Mouse (Mus musculus) bone marrow macrophage, adult 2 months (primary cell): ENCODE results near the gene Garem2. TPM values are rescaled to one million over a fixed set of nuclear protein-coding genes. Genes with fewer than 3 reads are reported as not detected.
A peak's percentile ranks its signal among the peaks of the same experiment; 100 is the strongest.

Experiments
- H3K27ac ChIP-seq: 2 replicates; pipeline ENCODE4 v1.5.1; 2012; ENCODE audit warnings: low read depth, low read length; ENCODE audit not compliant: insufficient read depth
- H3K4me1 ChIP-seq: 2 replicates; pipeline ENCODE4 v1.6.1; 2012; ENCODE audit warnings: low read length; ENCODE audit not compliant: control insufficient read depth, insufficient read depth
- H3K4me3 ChIP-seq: 2 replicates; pipeline ENCODE4 v1.5.1; 2012; ENCODE audit warnings: mild to moderate bottlenecking, low read length, moderate library complexity; ENCODE audit not compliant: insufficient read depth
- CTCF ChIP-seq: IDR thresholded peaks from 2 replicates; pipeline ENCODE4 v1.5.1; 2012; ENCODE audit warnings: low read depth, mild to moderate bottlenecking, low read length, moderate library complexity
- POLR2A ChIP-seq: IDR thresholded peaks from 2 replicates; pipeline ENCODE4 v1.6.1; 2012; ENCODE audit warnings: mild to moderate bottlenecking, low read depth, low read length, borderline replicate concordance
- polyA plus RNA-seq: library from polyadenylated mRNA; stranded (reverse); fragments of >200 nt; gene quantifications from 2 replicates; pipeline ENCODE4 v1.2.4, GENCODE M21; 2012; ENCODE audit not compliant: missing spikeins, insufficient read depth, insufficient read length

Garem2 gene
- polyA plus RNA-seq, 1 experiment: not detected

DNA sequence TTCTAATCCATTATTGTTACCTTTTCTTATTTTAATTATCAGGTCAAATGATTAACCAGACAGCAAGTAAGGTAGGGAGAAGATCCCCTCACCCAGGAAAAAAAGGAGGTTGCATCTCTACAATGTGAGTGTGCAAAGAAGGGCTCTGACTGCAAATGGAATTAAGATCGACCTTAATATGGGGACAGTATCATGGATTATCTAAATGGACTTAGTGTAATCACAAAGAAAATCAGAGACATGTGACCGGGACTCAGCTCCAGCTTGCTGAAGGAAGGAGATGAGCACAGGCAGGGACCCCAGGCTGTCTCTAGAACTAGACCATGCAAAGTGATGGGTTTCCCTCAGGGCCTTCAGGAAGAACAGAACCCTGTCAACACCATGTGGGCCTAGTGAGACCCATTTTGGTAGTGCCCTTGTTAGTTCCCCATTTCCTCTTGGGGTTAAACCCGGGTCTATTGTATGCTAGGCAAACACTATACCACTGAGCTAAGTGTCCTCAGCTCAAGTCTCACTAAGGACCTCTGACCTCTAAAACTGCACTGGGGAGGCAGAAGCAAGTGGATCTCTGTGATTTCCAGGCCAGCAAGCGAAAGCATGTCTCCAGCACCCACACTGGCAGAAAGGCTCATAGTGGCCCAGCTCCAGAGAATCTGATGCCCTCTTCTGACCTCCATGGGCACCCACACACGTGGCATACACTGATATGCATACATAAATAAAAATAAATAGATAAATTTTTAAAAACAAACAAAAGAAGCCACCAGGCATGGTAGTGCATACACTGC, 43.4 kb downstream of the Garem2 start:
- H3K4me3 ChIP-seq: no peak overlapping the region
- peaks cover 10% of the 10 kb centered on the region for H3K4me1 ChIP-seq
- H3K27ac ChIP-seq: no peak overlapping the region
- no peak for TF ChIP-seq CTCF
- TF ChIP-seq POLR2A: no peak

DNA sequence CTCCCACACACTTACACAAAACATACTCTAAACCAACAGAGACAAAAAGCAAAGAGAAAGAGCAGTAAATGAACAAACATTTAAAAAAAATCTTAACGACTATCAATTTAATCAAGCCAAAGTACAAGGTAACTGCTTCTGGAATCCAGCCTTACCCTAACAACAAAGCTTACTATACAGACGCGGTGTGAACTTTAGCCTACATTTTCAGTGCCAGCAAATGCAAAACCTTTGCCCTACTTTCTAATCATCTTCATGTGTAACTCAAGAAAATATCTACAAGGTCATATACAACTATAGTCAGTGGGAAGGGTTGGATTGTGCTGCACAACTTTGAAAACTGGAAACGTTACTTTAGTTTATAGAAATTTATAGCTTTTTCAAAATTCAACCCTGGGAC, 47.0 kb downstream of the Garem2 start:
- TF ChIP-seq POLR2A (no peak), CTCF (no peak)
- no peak overlapping the region for H3K27ac ChIP-seq
- no peak overlapping the region for H3K4me3 ChIP-seq
- H3K4me1 ChIP-seq: peaks cover 13% of the 10 kb centered on the region

DNA sequence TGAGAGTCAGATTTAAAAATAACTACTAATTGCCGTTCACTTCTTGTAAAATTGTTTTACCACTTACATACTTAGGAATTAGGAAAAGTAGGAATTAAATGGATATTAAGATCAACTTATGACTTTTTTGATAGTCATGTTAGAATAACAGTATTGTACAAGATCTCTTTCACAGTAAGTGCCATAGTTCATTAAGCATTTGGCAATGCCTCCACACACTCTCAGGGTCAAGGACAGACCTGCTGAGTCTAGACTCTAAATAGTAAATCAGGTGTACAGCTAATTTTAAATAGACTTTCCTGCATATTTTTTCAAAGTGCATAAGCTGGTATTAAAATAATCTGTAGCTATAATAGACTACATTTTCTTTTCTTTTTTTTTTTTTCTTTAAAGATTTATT, 47.5 kb downstream of the Garem2 start:
- Histone ChIP-seq H3K4me1 (peaks cover 13% of the 10 kb centered on the region), H3K4me3 (no peak overlapping the region), H3K27ac (no peak overlapping the region)
- TF ChIP-seq POLR2A (no peak), CTCF (no peak)

DNA sequence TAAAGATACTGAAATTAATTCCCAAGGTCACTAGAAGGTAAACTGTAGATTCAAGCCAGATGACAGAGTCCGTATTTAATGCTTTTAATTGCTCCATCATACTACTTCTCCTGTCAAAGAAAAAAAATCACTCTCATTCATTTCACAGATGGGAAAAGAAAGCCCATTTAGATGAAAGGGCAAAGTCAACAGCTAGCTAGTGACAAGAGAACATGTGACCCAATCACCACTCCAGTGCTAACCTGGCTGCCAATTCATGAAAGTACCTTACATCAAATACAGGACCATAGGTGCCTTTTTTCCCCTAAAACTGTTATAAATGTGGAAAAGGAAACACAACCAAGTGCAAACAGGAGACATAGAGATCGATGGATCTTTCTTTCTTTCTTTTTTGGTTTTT, 48.3 kb downstream of the Garem2 start:
- TF ChIP-seq POLR2A (no peak), CTCF (no peak)
- Histone ChIP-seq H3K4me1 (peaks cover 12% of the 10 kb centered on the region), H3K4me3 (no peak overlapping the region), H3K27ac (no peak overlapping the region)

DNA sequence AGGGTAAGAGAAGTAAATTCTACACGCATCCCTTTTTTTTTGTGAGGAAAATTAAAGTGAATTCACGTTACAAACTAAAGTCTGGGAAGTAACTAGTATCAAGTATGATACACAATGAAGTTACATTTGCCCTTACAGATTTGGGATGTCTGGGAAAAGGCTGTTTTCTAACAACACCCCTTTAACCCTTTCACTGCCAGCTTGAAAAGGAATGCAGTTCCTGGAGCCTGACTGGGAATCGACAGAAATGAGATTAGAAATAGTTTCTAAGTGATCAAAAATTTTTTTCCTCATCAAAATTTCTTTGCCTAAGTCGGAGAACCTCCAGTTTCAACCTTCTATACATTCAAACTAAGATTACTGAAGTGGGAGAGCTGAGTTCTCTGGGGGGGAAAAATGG, 49.1 kb downstream of the Garem2 start:
- TF ChIP-seq POLR2A (no peak), CTCF (no peak)
- peaks cover 8% of the 10 kb centered on the region for H3K4me1 ChIP-seq
- peak overlapping the region; percentile 97 for H3K4me3 ChIP-seq
- no peak overlapping the region for H3K27ac ChIP-seq

DNA sequence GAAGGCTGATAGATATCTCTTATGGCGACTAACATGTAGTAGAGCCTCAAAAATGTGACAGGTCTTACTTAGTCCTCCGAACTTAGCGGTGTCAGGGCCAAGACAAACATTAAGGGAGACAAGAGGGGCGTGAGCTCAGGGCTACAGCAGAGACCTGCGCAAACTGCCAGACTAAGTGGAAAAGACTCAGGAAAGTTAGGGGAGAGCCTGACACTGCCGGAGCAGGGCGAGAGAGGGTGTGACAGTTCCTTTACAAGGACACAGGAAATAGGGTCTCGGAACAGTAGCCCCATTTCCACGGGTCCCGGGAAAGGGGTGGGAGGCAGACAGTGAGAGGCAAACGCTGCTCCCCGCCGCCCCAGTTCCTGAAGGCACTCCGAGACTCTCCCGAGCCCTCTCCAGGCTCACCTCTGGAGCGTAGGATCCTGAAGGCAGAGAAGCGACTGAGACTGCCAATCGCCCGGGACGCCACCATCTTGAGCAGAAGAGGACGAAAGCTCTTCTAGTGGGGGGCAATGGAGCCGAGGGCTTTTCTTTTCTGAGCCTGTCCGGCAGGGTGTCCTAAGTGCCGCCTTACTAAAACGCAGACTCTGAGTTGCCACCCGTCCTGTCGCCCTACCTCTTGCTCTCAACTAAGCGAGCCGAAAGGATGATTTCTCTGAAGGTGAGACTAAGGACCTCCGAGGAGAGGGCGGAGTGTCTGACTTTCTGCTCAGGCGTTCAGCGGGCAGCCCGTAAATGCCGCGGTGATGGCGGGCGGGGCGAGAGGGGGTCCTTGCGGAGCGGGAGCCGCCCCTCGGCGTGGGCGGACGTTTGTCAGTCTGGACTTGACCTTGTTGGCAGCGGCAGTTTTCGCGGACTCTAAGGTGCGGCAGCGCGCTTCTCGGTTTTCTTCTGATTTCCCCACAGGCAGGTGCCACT, 49.8 kb downstream of the Garem2 start, which contains the start of the genes Hadha and Hadhb:
Gene Hadha, minus strand, starts transcription at position 689 of the 921 bp plus-strand sequence.
Gene Hadhb, plus strand, starts transcription at position 775 of the 921 bp plus-strand sequence.
- H3K4me1 ChIP-seq: peaks cover 8% of the 10 kb centered on the region
- TF ChIP-seq POLR2A (peak; percentile 88; the same call in 1 of the 2 replicates), CTCF (no peak)
- peak within 1 kb of the TSS; percentile 74 for H3K27ac ChIP-seq
- H3K4me3 ChIP-seq: peak within 1 kb of the TSS; percentile 97

DNA sequence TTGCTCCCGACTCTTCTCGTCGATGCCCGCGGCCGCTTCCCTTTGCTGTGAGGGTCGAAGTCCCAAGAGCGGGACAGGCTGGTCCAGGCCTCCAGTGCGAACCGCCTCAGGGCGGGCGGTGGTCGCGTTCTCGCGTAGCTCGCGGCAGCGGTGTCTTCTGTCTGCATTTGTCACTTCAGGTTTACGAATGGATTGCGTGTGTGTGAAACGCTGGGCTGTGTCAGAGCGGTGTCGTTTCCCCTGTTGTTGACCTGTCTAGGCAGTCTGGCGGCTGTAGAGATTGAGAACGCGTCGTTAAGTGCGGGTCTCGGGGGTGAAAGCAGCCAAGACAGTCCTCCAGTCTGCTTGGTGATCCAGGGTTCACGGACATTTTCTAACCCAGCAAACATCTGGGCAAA, 50.4 kb downstream of the Garem2 start:
- peak overlapping the region; percentile 40 for H3K27ac ChIP-seq
- no peak for TF ChIP-seq POLR2A
- no peak for TF ChIP-seq CTCF
- H3K4me3 ChIP-seq: peak overlapping the region; percentile 97
- H3K4me1 ChIP-seq: peaks cover 8% of the 10 kb centered on the region

DNA sequence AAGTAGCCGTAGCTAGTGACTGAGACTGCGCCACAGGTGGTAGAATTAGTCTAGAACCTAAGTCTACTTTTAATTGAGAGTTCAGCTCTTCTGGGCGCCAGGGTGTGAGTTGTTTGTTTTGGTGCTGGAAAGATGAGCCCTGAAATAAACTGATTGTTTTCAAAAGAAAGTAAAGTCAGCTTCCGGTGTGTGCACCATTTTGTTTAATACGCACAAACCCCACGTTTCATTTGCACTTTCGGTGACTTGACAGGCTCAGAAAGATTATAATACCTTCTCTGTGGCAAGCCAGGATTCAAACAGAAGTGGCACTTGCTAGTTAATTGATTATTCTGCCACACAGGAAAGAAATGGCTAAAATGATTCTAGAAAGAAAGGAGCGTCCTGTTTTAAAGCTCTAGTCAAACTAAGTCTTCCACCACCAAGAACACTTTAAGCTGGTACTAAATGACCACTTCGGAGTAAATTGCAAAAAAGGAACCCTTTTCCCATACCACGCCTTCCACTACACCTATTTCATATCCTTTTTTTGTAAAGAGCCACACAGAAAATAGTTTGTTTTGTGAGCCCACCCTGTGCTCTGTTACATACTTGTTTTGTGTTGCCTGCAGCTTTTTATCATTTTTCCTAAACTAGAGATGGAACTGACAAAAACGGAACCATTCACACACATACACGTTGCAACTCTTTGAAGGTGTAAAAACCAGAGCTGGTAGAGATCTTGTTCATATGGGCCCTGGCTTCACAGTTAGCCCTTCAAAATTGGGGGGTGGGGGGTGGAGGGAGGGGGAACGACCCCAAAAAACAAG, 51.1 kb downstream of the Garem2 start:
- H3K27ac ChIP-seq: peak overlapping the region; percentile 40

DNA sequence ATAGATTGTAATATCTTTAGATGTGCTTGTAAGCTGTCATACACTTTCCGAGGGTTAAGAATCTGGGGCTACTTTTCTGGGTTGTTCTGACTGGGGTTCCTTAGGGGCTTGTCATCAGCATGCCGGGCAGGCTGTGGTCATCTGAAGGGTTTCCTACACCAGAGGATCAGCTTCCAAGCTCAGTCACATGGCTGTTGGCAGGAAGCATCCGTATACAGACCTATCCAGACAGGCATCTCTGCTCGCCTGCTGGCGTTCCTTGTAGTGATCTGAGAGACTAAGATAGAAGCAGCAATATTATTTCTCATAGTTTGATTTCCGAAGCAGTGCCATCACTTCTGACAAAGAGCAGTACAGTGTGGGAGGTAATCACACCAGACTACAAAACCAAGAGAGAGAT, 54.6 kb downstream of the Garem2 start:
- TF ChIP-seq CTCF (no peak), POLR2A (no peak)
- peaks cover 5% of the 10 kb centered on the region for H3K4me1 ChIP-seq
- no peak overlapping the region for H3K4me3 ChIP-seq
- no peak overlapping the region for H3K27ac ChIP-seq

More for the DNA sequence above, 51.1 kb downstream of the Garem2 start:
- peaks cover 8% of the 10 kb centered on the region for H3K4me1 ChIP-seq
- peak overlapping the region; percentile 97 for H3K4me3 ChIP-seq
- TF ChIP-seq CTCF (no peak), POLR2A (no peak)
